Mouse (Mus musculus): ENCODE measurements around the gene Mlycd. TPM values are rescaled to one million over a fixed set of nuclear protein-coding genes. Genes with fewer than 3 reads are reported as not detected.

Gene Mlycd
- polyA plus RNA-seq, 1 experiment = 22.1 TPM

GRCm38 (mm10) chr8:119439893-119440249 lies 45.2 kb downstream of the Mlycd start:
- no peak overlapping the region for H3K27ac ChIP-seq (ENCODE audit: control insufficient read depth, insufficient read depth, low read length)
- no peak for DNase-seq
- H3K27me3 ChIP-seq (ENCODE audit: control insufficient read depth, insufficient read depth, low read length) = no peaks in the 10 kb centered on the region
- TF ChIP-seq CTCF (IDR thresholded peaks at IDR 0.05; ENCODE audit: borderline replicate concordance, control insufficient read depth, extremely low read depth, insufficient read depth, low read length, poor library complexity) = no peak
- no peak for TF ChIP-seq POLR2A (IDR thresholded peaks at IDR 0.05; ENCODE audit: control insufficient read depth, extremely low read depth, insufficient read depth, low read length, poor library complexity)
- H3K36me3 ChIP-seq (ENCODE audit: control insufficient read depth, insufficient read depth, low read length) = no peaks in the 10 kb centered on the region
- no peak overlapping the region for H3K4me3 ChIP-seq (ENCODE audit: control insufficient read depth, insufficient read depth, low read length)
- 77% methylated on average over 7 of the region's 7 CpGs for WGBS
- peaks cover 13% of the 10 kb centered on the region for H3K4me1 ChIP-seq (replicated peaks; ENCODE audit: control insufficient read depth, insufficient read depth, low read length)

GRCm38 (mm10) chr8:119440250-119440951 lies 45.7 kb downstream of the Mlycd start:
- peak; percentile 46 for DNase-seq
- no peak for TF ChIP-seq POLR2A (IDR thresholded peaks at IDR 0.05; ENCODE audit: control insufficient read depth, extremely low read depth, insufficient read depth, low read length, poor library complexity)
- TF ChIP-seq CTCF (IDR thresholded peaks at IDR 0.05; ENCODE audit: borderline replicate concordance, control insufficient read depth, extremely low read depth, insufficient read depth, low read length, poor library complexity) = peak; percentile 84
- Histone ChIP-seq H3K4me1 (replicated peaks; ENCODE audit: control insufficient read depth, insufficient read depth, low read length) (peaks cover 13% of the 10 kb centered on the region), H3K27me3 (ENCODE audit: control insufficient read depth, insufficient read depth, low read length) (no peaks in the 10 kb centered on the region), H3K36me3 (ENCODE audit: control insufficient read depth, insufficient read depth, low read length) (no peaks in the 10 kb centered on the region), H3K27ac (ENCODE audit: control insufficient read depth, insufficient read depth, low read length) (no peak overlapping the region), H3K4me3 (ENCODE audit: control insufficient read depth, insufficient read depth, low read length) (no peak overlapping the region)
- 45% methylated on average over 16 of the region's 16 CpGs for WGBS

GRCm38 (mm10) chr8:119440952-119441270 lies 46.2 kb downstream of the Mlycd start:
- TF ChIP-seq POLR2A (IDR thresholded peaks at IDR 0.05; ENCODE audit: control insufficient read depth, extremely low read depth, insufficient read depth, low read length, poor library complexity) = no peak
- TF ChIP-seq CTCF (IDR thresholded peaks at IDR 0.05; ENCODE audit: borderline replicate concordance, control insufficient read depth, extremely low read depth, insufficient read depth, low read length, poor library complexity) = no peak
- 35% methylated on average over 1 of the region's 1 CpGs for WGBS
- no peak for DNase-seq
- H3K27ac ChIP-seq (ENCODE audit: control insufficient read depth, insufficient read depth, low read length) = no peak overlapping the region
- no peaks in the 10 kb centered on the region for H3K36me3 ChIP-seq (ENCODE audit: control insufficient read depth, insufficient read depth, low read length)
- H3K4me3 ChIP-seq (ENCODE audit: control insufficient read depth, insufficient read depth, low read length) = no peak overlapping the region
- no peaks in the 10 kb centered on the region; the same call in 1 of the 2 replicates for H3K27me3 ChIP-seq (ENCODE audit: control insufficient read depth, insufficient read depth, low read length)
- peaks cover 13% of the 10 kb centered on the region for H3K4me1 ChIP-seq (replicated peaks; ENCODE audit: control insufficient read depth, insufficient read depth, low read length)

DNA sequence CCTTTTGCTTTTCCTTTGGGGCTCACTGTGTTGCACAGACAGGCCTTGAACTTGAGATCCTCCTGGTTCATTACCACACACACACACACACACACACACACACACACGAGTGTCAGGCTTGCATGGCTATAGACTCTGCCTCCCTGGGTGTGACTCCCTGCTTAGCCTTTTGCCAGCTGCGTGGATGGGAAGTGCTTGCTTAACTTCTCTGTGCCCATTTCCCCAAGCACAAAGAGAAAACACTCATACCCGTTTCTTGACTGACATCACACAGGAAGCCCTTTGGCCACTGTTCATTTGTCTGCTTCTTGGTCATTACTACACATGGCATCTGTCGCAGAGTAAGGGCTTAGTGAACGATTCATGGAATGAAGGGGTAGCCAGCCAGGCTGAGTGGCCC lies 47.3 kb downstream of the Mlycd start:
- Histone ChIP-seq H3K4me1 (replicated peaks; ENCODE audit: control insufficient read depth, insufficient read depth, low read length) (peaks cover 16% of the 10 kb centered on the region), H3K27ac (ENCODE audit: control insufficient read depth, insufficient read depth, low read length) (no peak overlapping the region), H3K27me3 (ENCODE audit: control insufficient read depth, insufficient read depth, low read length) (no peaks in the 10 kb centered on the region; the same call in 1 of the 2 replicates), H3K36me3 (ENCODE audit: control insufficient read depth, insufficient read depth, low read length) (no peaks in the 10 kb centered on the region), H3K4me3 (ENCODE audit: control insufficient read depth, insufficient read depth, low read length) (no peak overlapping the region)
- WGBS = 77% methylated on average over 5 of the region's 5 CpGs
- TF ChIP-seq POLR2A (IDR thresholded peaks at IDR 0.05; ENCODE audit: control insufficient read depth, extremely low read depth, insufficient read depth, low read length, poor library complexity) = no peak
- no peak for TF ChIP-seq CTCF (IDR thresholded peaks at IDR 0.05; ENCODE audit: borderline replicate concordance, control insufficient read depth, extremely low read depth, insufficient read depth, low read length, poor library complexity)
- no peak for DNase-seq

GRCm38 (mm10) chr8:119442970-119443369 lies 48.3 kb downstream of the Mlycd start:
- no peak for TF ChIP-seq CTCF (IDR thresholded peaks at IDR 0.05; ENCODE audit: borderline replicate concordance, control insufficient read depth, extremely low read depth, insufficient read depth, low read length, poor library complexity)
- TF ChIP-seq POLR2A (IDR thresholded peaks at IDR 0.05; ENCODE audit: control insufficient read depth, extremely low read depth, insufficient read depth, low read length, poor library complexity) = no peak
- WGBS = over 99% methylated on average over 8 of the region's 8 CpGs

DNA sequence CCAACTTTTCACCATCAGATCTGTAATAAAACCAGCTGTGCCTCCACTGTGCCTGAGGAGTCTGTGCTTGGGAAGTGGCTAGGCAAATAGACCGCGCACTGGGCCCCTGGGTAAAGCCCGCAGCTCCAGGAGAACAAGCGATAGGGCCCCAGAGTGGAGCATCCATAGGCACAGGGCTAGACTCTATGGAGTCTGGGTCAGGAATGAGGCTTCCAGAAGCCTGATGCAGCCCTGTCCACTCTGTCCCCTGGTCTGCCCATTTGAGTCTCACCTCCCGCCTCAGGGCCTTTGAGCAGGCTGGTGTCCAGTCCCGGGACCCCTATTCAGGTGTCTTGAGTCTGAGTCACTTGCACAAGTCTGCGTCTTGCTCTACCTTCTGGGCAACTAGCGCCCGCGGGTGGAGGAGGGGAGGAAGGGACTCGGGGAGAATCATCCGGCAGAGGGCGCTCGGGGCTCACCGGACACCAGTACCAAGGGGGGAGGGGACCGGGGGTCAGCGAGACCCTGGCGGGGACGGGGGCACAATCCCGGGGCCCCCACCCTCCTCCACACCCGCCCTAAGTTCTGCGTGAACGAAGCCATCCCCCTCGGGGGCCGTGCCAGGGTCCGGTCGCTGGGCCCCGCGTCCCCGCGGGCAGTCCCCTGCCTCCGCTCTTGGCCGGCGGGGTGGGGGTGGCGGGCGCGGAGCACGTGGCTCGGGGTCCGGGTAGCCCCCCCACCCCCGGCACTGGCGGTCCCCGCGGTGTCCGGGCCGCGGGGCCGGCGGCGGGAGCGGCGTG lies 51.7 kb downstream of the Mlycd start, which contains the start of gene Necab2:
TSS of gene Necab2 (plus strand) at position 509 of the 779 bp plus-strand sequence.
- TF ChIP-seq POLR2A (IDR thresholded peaks at IDR 0.05; ENCODE audit: control insufficient read depth, extremely low read depth, insufficient read depth, low read length, poor library complexity) (no peak), CTCF (IDR thresholded peaks at IDR 0.05; ENCODE audit: borderline replicate concordance, control insufficient read depth, extremely low read depth, insufficient read depth, low read length, poor library complexity) (peak; percentile 66; the same call in 1 of the 2 replicates)
- Histone ChIP-seq H3K36me3 (ENCODE audit: control insufficient read depth, insufficient read depth, low read length) (no peaks in the 10 kb centered on the region), H3K4me1 (replicated peaks; ENCODE audit: control insufficient read depth, insufficient read depth, low read length) (0 out of 2 replicates have a peak, but pooled peaks cover 3% of the 10 kb centered on the region), H3K27me3 (ENCODE audit: control insufficient read depth, insufficient read depth, low read length) (peaks cover 5% of the 10 kb centered on the region; the same call in 1 of the 2 replicates), H3K4me3 (ENCODE audit: control insufficient read depth, insufficient read depth, low read length) (no peak within 1 kb of the TSS), H3K27ac (ENCODE audit: control insufficient read depth, insufficient read depth, low read length) (no peak within 1 kb of the TSS)
- peak; percentile 73 for DNase-seq
- 9% methylated on average over 50 of the region's 52 CpGs for WGBS

More at GRCm38 (mm10) chr8:119442970-119443369, 48.3 kb downstream of the Mlycd start:
- Histone ChIP-seq H3K27ac (ENCODE audit: control insufficient read depth, insufficient read depth, low read length) (no peak overlapping the region), H3K27me3 (ENCODE audit: control insufficient read depth, insufficient read depth, low read length) (peaks cover 4% of the 10 kb centered on the region; the same call in 1 of the 2 replicates), H3K4me1 (replicated peaks; ENCODE audit: control insufficient read depth, insufficient read depth, low read length) (peaks cover 16% of the 10 kb centered on the region), H3K36me3 (ENCODE audit: control insufficient read depth, insufficient read depth, low read length) (no peaks in the 10 kb centered on the region), H3K4me3 (ENCODE audit: control insufficient read depth, insufficient read depth, low read length) (no peak overlapping the region)
- DNase-seq = no peak

All from thymus, adult 2 months (tissue).